Mouse (Mus musculus): ENCODE results near the gene Mfsd5.

DNA sequence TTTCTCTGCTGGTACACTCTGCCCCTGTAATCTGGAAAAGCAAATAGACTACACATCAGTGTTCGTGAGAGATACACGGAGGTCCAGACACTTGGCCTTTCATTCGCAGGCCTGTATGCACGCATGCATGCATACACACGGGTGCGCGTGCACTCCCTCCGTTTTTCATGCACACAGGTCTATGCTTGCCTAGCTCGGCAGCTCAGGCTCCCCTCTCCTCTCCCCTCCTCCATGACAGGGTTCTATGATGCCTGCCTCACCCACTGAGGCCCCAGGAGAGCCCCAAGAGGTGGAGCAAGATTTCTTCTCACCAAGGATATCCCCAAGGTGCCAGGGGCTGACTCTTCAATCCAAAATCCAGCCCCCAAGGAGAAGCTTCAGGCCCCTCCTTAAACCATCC, 29.3 kb upstream of the Mfsd5 start:
- TF ChIP-seq CTCF (IDR thresholded peaks at IDR 0.05; ENCODE audit: low read depth, low read length): no peak
- no peak for TF ChIP-seq POLR2A (IDR thresholded peaks at IDR 0.05; ENCODE audit: insufficient read depth, low read length)

Measured in ES-Bruce4 (cell line).